Mouse (Mus musculus): ENCODE results near the gene Prickle1.

Gene Prickle1

DNA sequence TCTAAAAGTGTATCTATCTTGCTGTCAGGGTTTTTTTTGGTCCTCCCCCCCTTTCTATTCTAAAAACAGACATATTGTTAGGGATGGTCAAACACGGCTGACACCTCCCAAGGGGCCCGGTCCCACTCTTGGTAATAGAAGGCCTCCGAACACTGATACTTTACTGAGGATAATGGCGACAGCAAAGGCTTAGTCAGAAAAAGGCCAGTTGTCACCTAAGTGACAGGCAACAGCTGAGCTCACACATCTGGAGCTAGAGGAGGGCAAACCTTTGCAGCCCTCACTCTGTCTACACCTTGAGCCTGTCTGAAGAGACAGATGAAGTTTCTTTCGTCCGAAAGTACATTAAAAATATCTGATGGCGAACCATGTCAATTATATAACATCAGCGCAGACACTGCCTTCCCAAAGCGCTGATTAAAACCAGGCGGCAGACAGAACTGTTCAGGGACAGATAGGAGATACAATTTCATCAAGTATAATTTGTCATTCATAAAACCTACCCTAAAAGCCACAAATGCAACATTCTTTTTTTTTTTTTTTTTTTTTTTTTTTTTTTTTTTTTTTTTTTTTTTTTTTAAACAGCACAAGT, 1.3 kb downstream of the Prickle1 start:
- DNase-seq (ENCODE audit: low spot score): no peak

DNA sequence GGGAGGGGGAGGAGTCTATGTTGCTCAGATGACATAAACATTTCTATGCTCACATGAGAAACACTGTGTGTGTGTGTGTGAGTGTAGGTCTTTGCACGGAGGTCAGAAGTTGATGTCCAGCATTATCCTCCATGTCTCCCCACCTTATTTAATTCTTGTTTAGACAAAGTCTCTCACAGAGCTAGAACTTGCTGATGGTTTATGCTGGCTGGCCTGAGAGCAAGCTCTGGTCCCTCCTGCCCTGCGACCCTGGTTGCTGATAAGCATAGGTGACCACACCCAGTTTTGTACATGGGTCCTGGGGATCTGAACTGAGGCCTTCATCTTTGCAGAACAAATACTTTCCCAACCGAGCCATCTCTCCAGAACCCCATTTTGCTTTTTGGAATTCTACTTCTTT, 3.1 kb downstream of the Prickle1 start:
- no peak for DNase-seq (ENCODE audit: low spot score)

DNA sequence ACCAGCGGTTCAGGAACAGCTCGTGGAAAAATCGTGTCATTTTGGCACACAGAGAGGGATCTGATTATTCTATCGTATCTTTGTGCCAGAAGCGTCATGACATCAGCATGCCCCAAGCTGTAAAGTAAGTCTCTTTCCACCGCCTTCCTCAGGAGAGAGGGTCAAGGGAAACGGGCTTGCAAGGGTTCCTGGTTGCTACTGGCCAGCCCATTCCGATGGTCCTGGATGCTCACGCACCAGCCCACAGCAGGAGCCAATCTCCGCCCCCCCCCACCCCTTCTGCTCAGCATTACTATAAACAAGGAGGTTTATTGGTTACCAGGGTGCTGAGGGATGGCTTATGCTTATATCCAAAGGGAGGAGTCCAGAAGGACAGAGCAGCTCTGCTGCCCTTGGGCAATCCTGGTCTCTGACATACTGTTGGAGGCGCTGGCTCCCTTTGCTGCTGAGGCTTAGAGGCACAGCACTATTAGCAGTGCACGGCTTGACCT, 3.8 kb downstream of the Prickle1 start:
- DNase-seq (ENCODE audit: low spot score): no peak

DNA sequence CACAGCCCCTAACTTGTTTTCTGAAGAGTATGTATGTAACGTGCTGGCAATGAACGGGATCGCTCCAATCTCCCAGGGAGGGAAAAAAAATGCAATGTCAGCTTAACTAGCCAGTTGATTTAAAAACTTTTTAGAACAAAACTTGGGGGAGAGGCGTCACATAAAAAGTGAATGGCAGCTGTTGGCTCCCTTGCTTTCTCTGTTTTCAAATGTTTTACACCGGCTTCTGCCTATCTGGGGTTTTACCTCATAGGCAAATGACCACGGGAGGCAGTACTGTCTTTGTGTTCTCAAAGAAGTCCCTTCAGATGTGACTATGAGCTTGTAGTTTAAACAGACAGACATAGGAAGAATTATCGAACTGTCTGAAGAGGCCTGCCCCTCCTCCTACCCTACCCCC, 4.3 kb downstream of the Prickle1 start:
- no peak for DNase-seq (ENCODE audit: low spot score)

DNA sequence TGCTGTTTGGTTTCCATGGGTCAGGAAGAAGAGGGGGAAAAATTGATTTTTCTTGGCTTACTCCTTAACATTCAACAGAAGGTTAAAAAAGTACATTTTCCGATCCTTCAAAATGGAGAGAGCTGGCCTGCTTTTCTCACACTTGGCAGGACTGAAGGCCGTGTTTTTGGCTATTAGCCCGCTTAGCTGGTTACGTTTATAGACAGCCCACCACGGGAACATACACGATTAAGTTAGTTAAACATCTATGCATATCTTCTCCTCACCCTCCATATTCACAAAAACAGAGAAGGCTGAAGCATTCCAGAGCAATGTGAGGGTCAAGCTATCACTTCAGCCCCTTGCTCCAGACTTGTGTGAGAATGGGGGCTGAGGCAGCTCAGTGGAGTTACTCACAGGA, 7.3 kb downstream of the Prickle1 start:
- DNase-seq (ENCODE audit: low spot score): no peak

DNA sequence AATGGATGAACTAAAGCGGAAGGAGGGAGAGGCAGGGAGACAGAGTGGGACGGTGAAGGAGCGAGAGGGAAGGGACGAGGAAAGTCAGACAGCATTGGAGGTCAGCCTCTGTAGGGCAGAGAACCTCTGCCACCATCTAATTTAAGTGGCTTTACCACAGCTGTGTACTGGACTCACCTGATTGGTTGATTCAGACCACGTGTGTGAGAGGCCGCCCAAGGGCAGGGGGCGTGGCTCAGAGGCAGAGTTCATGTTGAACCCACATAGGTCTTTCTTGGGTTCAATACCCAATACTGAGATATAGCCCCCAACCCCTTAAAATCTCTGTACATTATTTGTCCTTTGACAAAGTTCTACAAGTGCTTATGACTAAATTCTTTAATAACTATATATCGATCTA, 8.0 kb downstream of the Prickle1 start:
- DNase-seq (ENCODE audit: low spot score): no peak

DNA sequence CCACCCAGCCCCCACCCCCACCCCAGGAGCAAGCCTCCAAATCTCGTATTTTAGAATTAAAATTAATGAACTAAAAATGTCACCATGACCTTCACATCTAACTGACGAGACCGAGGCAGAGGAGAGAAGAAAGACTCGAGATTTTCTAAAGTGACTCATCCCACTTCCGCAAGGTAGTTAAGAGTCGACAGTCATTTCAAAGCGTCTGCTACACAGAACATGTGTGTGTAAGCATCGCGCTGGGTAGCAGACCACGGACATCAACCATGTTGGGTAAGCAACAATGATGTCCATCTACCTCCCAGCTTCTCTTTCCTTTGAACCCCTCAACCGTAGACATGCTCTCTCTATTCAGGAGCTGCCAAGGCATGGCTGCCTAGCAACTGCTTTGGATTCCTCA, 12.6 kb downstream of the Prickle1 start:
- no peak for DNase-seq (ENCODE audit: low spot score)

DNA sequence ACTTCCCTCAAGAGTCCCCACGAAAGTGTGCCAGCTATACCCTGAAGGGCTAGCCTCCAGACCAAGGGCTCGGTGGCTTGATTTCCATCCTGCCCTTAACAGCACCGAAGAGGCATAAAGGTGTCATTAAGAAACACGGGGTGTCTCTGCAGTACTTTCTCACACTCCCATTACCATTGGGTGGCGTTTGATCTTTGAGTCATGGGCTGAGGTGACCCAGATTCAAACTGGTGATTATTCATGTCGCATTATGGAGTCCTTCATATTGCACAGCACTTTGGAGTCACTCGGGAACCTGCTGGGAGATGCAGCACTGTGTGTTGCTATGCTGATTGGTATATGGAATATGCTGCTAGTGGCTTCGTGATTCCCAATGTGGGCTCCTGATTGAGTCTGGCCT, 14.0 kb downstream of the Prickle1 start:
- DNase-seq (ENCODE audit: low spot score): no peak

DNA sequence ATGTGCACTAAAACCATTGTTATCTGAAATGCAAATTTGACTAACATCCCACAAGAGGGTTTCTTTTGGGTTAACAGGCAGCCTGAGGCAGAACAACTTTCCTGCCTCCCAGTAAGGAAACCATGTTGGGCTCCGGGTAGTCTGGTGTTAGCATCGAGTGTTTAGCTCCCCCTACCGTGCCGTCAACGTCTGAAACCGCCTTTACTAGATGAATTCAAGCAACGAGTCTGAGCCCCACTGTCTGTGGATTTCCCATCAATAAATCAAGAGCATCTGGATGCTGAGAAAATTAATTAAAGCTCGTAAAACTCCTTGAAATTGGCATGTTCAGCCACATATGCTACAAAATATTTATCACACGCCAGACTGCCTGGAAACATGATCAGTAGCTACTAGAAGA, 15.8 kb downstream of the Prickle1 start:
- DNase-seq (ENCODE audit: low spot score): no peak

DNA sequence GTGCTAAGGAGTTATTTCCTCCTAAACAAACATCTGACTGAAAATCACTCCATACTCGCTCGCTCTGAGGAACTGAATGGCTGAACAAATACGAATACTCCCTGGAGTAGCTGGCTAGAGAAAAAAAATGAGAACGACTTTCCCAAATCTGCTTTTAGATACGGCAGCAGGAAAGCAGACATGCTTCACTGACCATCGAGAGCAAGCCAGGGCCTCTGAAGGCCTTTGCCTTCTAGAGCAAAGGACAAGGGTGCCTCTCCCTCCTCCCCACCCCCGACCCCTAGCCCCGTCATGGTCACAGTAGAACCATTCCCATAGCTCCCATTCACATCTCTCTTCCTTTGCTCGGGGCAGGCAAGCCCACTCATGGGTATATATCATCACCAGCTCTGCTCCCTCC, 16.6 kb downstream of the Prickle1 start:
- no peak for DNase-seq (ENCODE audit: low spot score)

DNA sequence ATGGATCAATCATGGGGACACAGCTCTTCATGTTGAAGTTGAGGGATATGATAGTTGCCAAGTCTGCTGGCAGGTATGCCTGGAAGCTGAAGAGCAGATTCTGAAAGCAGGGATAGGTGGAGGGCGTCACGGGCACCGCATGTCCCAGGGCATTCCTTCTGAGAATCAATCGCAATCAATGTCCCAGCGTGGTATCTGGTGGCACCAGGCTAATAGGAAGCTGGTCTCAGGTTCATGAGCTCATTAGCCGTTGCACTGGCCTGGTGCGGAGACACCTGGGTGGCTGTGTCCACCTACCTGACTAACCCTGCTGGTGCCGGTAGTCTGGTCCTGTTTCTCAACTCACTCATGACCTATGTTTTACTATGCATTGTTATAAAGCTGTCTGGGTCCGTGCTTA, 19.3 kb downstream of the Prickle1 start:
- no peak for DNase-seq (ENCODE audit: low spot score)

DNA sequence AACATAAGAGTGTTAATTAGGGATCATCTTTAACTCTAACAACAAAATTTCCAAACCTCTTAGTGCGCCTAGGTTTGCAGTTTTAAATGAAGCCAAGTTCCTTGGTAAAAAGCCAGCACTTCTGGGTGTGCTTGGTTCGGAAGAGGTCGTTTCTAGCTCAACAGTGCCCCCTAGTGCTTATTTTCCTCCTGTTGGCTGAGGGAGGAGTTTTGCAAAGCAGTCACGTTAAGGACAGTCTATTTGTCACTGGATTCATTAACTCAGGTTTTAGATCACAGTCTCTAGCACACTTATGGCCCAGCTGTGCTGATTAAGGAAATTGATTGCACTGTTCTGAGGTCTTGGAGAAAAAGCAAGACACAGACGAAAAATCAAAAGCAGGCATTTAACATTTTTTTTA, 19.8 kb downstream of the Prickle1 start:
- peak; percentile 78 for DNase-seq (ENCODE audit: low spot score)

DNA sequence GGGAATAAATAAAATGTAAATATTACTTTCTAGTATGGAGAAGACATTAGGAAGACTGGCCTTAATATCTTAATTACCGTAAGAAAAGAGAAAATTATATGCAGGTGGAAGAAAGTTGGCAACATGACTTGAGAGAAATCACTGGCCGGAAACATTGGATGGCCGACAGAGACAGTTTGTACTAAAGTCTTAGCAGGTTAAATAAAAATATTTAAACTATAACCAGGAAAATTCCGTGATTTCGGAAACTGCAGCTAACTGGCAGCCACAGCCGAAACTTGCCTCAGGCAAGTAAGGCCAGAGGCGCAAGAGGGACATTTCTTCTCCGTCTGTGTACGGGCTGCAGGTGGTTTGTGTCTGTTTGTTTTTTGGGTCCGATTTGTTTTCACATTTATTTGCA, 22.8 kb downstream of the Prickle1 start:
- no peak for DNase-seq (ENCODE audit: low spot score)

DNA sequence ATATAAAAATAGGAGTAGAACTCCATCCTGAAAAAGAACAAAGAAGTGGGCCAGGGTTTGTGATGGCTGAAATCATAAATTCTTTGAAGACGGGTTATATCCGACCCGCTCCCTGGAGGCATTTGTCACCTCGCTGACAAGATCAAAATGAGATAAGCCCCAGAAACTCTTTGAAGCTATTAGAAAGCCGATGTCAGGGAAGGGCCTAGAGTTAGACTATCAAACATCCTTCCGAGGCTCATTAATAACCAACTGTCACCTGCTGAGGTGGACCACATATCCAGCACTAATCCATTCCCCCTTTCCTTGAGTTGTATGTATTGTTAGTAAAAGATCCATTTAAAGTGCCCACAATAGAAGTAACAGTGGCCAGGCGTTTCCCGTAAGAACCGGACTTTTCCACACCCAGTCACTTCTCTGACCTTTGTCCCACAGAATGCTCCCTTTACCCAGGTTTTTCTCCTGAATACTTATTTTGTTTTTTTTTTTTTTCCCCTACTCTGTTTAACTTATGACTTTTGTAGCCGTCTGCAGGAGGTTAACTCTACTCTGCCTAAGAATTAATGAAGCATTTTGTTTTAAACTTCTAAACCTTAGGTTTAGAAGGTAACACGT, 24.7 kb downstream of the Prickle1 start:
- DNase-seq (ENCODE audit: low spot score): no peak

DNA sequence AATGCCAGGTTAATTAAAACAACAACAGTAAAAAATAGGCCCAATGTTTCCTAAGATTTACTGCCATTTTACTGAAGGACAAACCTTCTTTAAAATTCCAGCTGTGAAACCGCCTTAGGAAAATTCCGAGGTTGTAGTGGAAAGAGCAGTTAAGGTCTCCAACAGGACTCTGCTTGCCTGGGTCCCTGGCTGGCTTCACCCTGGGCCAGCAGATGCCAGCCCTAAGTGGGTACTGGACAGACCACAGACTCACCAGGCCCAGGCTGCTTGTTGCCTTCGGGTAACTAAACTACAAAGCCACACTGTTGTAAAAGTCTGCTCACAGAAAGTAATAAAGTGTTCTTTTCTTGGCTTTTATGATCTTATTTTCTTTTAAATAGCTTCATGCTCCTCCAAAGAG, 26.8 kb downstream of the Prickle1 start:
- no peak for DNase-seq (ENCODE audit: low spot score)

DNA sequence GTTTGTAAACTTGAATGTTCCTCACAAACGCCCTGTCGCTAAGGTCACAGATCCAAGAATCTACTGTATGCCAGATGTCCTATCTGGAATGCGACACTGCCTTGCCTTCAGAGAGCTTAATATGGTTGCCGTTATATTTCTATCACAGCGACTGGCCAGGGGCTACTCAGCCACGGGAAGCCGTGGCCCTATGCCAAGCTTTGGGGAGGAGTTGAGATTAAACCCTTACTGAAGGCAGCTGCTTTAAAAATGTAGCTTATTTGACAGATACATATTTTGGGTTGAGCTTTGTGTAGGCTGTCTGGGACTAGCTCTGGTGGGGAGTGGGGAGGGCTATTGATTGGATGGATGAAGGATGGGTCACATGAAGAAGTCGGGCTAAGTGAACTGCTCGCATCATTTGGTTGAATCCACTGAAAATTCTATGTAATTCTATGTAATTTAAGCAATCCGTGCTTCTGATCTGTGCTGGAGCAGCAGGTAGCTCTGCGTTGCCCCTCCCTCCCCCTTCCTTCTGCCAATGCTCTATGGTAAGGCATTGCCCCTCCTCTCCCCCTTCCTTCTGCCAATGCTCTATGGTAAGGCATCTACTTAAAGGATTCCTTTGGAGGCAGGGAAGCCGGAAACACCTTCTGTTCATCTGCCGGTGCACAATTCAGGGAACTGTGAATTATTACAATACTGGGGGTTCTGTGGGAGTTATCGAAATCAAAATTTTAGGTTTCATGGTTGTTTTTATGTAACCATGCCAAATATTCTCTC, 28.0 kb downstream of the Prickle1 start:
- no peak for DNase-seq (ENCODE audit: low spot score)

DNA sequence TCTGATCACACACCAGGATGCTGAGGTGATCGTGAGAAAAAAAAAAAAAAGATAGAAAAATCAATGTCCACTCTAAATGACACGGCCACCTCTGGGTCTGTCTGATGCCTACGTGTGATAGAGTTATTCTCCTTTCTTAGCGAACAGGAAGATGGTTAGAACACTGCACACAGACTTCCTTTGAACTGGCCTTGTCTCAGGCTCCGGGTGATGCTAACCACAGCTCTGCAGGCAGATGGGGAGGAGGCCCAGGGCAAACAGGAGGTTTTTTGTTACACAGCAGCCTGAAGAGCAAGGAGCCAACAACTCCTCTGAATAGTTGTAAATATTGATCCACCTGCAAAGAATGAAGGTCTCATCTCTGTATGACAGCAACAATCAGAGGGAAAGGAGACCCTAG, 32.2 kb downstream of the Prickle1 start:
- DNase-seq (ENCODE audit: low spot score): no peak

DNA sequence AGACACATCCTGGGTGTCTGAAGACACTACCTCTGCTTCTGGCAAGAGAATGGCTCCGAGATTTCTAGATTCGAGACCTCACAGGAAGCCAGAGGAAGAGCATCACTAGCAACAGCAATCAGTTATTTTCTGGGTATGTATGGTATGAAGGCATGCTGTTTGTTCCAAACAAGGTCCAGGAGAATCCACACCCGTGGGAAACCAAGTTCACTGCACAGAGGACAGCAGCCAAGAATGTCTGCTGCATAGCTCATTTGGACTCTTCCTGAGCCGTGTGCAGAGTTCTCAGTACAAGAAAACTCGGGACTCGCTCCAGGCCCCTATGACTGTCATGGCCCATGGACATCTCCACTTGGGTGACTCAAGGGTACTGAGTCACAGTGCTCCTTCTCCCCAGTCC, 34.2 kb downstream of the Prickle1 start:
- no peak for DNase-seq (ENCODE audit: low spot score)

DNA sequence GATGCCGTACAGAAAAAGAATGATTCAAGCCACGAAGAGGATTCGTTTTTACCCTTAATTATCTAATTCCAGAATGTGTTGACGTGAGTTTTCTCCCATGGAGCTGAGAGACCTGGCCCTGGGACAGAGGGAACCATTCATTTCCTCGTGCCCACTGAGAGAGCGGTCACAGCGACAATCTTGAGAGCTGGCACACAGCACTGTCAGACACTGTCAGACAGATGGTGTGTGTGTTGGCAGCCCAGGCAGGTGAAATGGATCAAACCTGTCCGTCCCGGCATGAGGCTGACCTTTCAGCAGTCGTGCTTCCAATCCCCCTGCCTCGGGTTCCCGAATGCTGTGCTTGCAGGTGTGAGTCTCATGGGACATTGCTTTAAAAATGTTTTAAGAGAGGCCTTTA, 37.3 kb downstream of the Prickle1 start:
- DNase-seq (ENCODE audit: low spot score): no peak

DNA sequence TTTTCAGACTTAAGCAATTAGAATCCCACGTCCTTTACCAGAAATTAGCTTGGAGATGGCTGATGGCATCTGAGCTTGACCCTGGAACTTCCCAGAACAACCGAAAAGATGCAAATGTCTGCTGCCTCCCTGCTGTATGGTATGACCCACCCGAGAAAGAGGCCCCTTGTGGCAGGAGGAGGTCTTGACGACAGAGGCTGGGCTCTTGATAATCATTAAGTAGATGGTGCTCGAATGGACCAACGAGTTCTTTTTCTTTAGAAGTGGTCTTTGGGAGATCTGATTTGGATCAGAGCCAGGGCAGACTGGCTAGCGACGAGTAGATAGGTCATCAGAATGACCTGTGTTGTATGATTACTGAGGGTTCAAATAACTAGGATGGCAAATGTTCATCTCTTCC, 40.0 kb downstream of the Prickle1 start:
- DNase-seq (ENCODE audit: low spot score): no peak

DNA sequence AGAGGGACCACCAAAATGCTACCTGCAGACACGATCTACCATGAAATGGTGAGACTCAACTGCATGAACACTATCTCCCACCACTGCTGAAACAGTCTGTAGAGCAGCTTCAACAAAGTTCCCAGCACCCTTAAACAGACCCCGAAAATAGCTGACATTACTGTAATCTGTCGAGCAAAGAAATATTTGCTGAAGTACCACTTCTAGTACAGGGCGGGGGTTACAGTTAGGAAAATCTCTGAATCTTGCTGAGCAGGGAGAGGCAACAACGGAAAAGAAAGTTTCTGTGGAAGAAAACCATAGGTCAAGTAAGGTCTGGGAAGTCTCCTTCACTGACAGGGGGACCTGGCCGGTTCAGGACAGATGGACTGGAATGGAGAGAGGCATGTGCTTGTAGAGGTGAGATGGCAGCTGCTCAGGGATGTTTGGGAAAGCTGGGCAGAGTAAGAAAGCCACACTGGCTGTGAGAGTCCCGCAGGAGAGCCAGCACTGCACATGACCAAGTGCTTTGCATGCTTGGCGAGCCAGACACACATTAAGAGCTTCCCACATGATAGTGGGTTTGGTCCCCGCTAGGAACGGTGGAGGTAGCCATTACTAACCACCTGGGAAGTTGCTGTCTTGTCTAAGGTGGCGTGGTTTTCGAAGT, 41.4 kb downstream of the Prickle1 start:
- DNase-seq (ENCODE audit: low spot score): no peak

DNA sequence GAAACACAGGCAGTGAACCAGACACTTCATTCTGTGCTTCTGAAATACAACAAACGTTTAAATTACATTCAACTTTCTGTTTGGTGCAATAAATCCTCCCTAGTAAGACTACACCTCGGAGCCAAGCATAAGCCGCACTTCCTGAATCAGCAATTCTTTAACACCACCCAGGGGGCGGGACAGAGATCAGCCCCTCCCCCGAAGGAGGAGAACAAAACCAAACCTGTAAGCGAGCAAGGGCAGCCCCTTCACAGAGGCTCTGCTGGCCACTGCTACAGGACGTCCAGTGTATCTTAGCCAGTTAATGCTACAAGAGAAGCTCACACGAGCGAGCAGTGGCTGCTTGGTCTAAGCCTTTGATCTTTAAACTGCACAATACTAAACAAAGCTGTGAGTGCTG, 43.5 kb downstream of the Prickle1 start:
- DNase-seq (ENCODE audit: low spot score): peak; percentile 69

DNA sequence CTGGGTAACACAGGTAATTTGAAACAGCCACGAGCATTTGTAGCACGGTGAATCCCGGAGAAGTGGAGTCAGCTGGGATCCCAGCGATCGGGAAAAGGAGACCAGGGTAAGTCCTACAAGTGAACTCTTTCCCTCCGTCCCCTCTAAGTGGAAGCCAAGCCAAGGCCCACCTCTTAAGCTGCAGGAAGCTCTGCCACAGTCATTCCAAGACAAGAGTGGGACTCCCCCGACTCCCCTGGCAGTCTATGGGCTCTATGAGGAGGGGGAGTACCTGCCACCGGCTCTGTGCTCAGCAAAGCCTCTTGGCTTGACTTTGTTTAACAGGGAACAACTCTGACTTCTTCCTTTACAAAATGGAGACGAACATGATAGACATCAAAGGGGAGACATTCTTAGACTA, 47.4 kb downstream of the Prickle1 start:
- DNase-seq (ENCODE audit: low spot score): no peak

All from c-Kit-positive CD71-positive TER-119-positive erythroid progenitor cells, embryonic 14.5 days (primary cell).